Mouse (Mus musculus): ENCODE measurements around the gene Fosl2. TPM values are rescaled to one million over a fixed set of nuclear protein-coding genes. Genes with fewer than 3 reads are reported as not detected.
A peak's percentile ranks its signal among the peaks of the same experiment; 100 is the strongest.

Gene Fosl2
- polyA plus RNA-seq, 1 experiment from 2014 or later: 13.3 TPM

DNA sequence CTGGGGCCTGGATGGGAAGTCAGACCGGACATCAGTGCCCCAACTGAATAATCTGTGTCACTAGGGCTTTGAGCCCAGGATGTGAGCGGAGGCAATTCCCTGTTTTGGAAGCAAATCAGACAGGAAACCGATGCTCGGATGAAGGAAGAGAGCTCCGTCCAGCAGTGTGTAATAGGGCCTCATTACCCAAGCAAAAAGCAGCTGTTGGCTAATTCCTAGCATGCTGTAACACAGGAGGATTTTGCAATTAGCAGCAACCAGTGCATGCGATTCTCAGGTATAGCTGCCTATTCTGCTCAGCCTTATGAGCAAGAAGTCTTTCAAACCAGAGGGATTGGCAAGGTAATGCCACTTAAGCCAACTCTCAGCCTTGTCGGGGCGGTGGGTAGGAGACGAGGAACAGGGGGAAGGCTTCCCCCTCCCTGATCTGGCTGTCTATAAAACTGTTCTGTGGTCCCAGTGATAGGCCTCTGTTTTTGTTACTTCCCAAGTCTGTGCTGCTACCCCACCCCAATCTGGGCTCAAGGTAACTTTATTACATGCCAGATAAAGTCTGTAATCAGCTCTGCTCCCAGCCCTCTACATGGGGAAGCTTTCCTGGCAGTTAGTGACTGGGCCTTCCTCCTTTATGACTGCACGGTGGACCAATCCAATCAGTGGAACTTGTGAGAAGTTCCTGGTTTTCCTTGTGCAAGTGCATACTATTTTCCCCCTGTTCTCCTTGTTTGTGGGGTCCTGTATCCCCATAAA is 3.0 kb downstream of the Fosl2 start:
- H3K27ac ChIP-seq (ENCODE audit: low read length): peak overlapping the region; percentile 100
- peak overlapping the region; percentile 85 for H3K4me2 ChIP-seq (ENCODE audit: low read depth, low read length)
- H3K4me1 ChIP-seq (ENCODE audit: control insufficient read depth, insufficient read depth, low read length): peaks cover 45% of the 10 kb centered on the region
- no peaks in the 10 kb centered on the region; the same call in 1 of the 2 replicates for H3K36me3 ChIP-seq (ENCODE audit: control insufficient read depth, insufficient read depth, low read length)
- H3K27me3 ChIP-seq (ENCODE audit: control insufficient read depth, insufficient read depth, low read length): no peaks in the 10 kb centered on the region
- peak overlapping the region; percentile 95 for H3K9ac ChIP-seq (ENCODE audit: low read length)
- H3K4me3 ChIP-seq (replicated peaks; ENCODE audit: low read length): peak overlapping the region; percentile 94
- ATAC-seq (ENCODE audit: insufficient read depth, low FRiP score): no peak
- H3K9me3 ChIP-seq (replicated peaks; ENCODE audit: control insufficient read depth, low read length): no peaks in the 10 kb centered on the region
- 11% methylated on average over 10 of the region's 10 CpGs for WGBS

DNA sequence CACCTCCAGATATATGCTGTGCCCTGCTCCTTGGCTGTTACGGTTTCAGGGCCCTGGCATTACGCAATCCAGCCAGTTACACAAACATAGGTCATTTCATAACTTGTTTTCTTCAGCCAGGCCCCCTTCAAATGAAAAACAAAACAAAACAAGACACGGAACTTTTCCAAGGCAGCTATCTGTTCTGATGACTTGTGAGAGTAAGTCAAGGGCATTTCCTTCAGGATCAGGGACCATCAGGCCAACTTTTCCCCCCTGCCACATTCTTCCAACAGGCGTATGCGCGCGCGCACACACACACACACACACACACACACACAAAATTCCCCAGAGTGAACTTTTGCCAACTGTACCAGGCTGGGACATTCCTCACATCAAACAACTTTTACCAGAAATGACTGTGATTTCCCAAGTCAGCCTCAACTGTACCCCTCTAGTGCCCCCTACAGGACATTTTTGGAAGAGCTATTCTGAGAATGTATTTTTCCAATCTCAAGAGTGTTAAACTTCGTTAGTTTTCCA is 4.0 kb downstream of the Fosl2 start:
- Histone ChIP-seq H3K9me3 (replicated peaks; ENCODE audit: control insufficient read depth, low read length) (no peaks in the 10 kb centered on the region), H3K9ac (ENCODE audit: low read length) (peak overlapping the region; percentile 95), H3K27me3 (ENCODE audit: control insufficient read depth, insufficient read depth, low read length) (no peaks in the 10 kb centered on the region), H3K4me3 (replicated peaks; ENCODE audit: low read length) (peak overlapping the region; percentile 94), H3K27ac (ENCODE audit: low read length) (peak overlapping the region; percentile 100), H3K36me3 (ENCODE audit: control insufficient read depth, insufficient read depth, low read length) (no peaks in the 10 kb centered on the region; the same call in 1 of the 2 replicates), H3K4me1 (ENCODE audit: control insufficient read depth, insufficient read depth, low read length) (peaks cover 39% of the 10 kb centered on the region), H3K4me2 (ENCODE audit: low read depth, low read length) (peak overlapping the region; percentile 85)
- ATAC-seq (ENCODE audit: insufficient read depth, low FRiP score): no peak
- WGBS: 22% methylated on average over 9 of the region's 9 CpGs

DNA sequence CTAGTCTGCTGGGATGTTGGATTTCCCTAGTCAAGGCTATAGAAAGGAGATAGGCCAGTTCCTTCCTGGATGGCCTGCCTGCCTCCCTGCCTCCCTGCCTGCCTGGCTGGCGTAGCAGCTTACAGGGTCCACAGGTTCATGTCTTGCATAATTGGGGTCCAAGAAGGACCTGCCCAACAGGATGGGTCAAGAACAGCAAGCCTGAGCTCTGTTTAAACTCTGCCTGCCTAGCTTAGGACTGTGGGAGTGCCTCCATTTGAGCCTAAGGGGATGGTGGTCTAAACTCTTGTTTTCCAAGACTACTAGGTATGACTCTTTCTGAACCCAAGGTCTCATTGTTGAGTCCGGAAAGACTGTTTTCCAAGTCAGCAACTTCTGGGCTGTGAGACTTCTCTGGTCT is 6.3 kb downstream of the Fosl2 start:
- peak overlapping the region; percentile 5; the same call in 1 of the 2 replicates for H3K27ac ChIP-seq (ENCODE audit: low read length)
- peak overlapping the region; percentile 8; the same call in 1 of the 2 replicates for H3K9ac ChIP-seq (ENCODE audit: low read length)
- H3K36me3 ChIP-seq (ENCODE audit: control insufficient read depth, insufficient read depth, low read length): peaks cover 4% of the 10 kb centered on the region
- H3K4me3 ChIP-seq (replicated peaks; ENCODE audit: low read length): peak overlapping the region; percentile 9; the same call in 1 of the 2 replicates
- WGBS: 66% methylated on average over 2 of the region's 2 CpGs
- H3K4me1 ChIP-seq (ENCODE audit: control insufficient read depth, insufficient read depth, low read length): peaks cover 39% of the 10 kb centered on the region
- no peaks in the 10 kb centered on the region for H3K9me3 ChIP-seq (replicated peaks; ENCODE audit: control insufficient read depth, low read length)
- peak overlapping the region; percentile 85 for H3K4me2 ChIP-seq (ENCODE audit: low read depth, low read length)
- no peak for ATAC-seq (ENCODE audit: insufficient read depth, low FRiP score)
- H3K27me3 ChIP-seq (ENCODE audit: control insufficient read depth, insufficient read depth, low read length): no peaks in the 10 kb centered on the region

DNA sequence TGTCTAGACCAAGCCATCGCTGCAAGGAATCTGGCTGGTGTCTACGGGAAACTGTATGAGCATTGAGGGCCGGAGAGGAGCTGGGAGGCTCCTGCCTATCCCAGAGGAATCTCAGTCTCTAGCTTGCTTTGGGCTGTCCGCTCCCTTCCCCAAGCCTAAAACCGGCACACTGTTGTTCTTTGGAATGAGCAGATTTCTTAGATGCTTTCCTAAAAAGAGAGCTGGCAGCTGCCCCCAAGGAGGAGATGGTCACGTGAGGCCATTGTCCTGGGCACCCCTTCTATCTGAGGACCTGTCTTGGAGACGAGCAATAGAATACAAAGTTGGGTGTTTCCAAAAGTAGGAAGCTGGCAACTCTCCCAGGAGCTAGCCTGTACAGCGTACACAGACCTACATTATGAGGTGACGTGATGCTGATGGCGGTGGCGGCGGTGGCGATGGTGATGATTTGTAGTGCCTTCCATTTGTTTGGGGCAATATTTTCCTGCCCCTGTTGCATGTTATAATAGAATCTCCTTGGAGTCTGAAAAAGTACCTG is 7.9 kb downstream of the Fosl2 start:
- H3K4me3 ChIP-seq (replicated peaks; ENCODE audit: low read length): no peak overlapping the region
- H3K4me2 ChIP-seq (ENCODE audit: low read depth, low read length): peak overlapping the region; percentile 17; the same call in 1 of the 2 replicates
- peak overlapping the region; percentile 37; the same call in 1 of the 2 replicates for H3K9ac ChIP-seq (ENCODE audit: low read length)
- peak overlapping the region; percentile 31; the same call in 1 of the 2 replicates for H3K27ac ChIP-seq (ENCODE audit: low read length)
- ATAC-seq (ENCODE audit: insufficient read depth, low FRiP score): no peak
- peaks cover 19% of the 10 kb centered on the region for H3K36me3 ChIP-seq (ENCODE audit: control insufficient read depth, insufficient read depth, low read length)
- no peaks in the 10 kb centered on the region for H3K27me3 ChIP-seq (ENCODE audit: control insufficient read depth, insufficient read depth, low read length)
- no peaks in the 10 kb centered on the region for H3K9me3 ChIP-seq (replicated peaks; ENCODE audit: control insufficient read depth, low read length)
- peaks cover 43% of the 10 kb centered on the region for H3K4me1 ChIP-seq (ENCODE audit: control insufficient read depth, insufficient read depth, low read length)
- WGBS: 69% methylated on average over 13 of the region's 13 CpGs

DNA sequence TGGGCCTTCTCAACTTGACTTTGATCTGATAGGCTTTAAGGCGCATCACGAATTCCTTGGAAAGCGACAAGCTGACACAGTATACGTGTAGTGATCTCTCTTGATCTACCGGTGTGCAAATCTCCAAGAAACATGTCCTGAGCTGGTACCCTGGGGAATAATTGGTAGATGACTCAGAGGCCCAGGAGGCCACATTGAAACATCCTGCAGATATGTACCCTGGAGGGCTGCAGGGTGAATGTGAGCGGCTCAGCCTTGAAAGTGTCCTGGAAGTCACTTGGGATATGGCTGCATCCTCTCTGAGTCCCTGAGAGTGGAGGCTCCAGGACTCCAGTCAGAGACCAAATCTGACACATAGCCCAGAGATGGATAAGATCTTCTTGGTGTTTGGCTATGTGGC is 10.7 kb downstream of the Fosl2 start:
- Histone ChIP-seq H3K9me3 (replicated peaks; ENCODE audit: control insufficient read depth, low read length) (no peaks in the 10 kb centered on the region), H3K27ac (ENCODE audit: low read length) (no peak overlapping the region), H3K4me3 (replicated peaks; ENCODE audit: low read length) (no peak overlapping the region), H3K4me1 (ENCODE audit: control insufficient read depth, insufficient read depth, low read length) (peaks cover 26% of the 10 kb centered on the region), H3K36me3 (ENCODE audit: control insufficient read depth, insufficient read depth, low read length) (peaks cover 22% of the 10 kb centered on the region), H3K9ac (ENCODE audit: low read length) (no peak overlapping the region), H3K27me3 (ENCODE audit: control insufficient read depth, insufficient read depth, low read length) (no peaks in the 10 kb centered on the region), H3K4me2 (ENCODE audit: low read depth, low read length) (no peak overlapping the region)
- ATAC-seq (ENCODE audit: insufficient read depth, low FRiP score): no peak
- 92% methylated on average over 6 of the region's 6 CpGs for WGBS

DNA sequence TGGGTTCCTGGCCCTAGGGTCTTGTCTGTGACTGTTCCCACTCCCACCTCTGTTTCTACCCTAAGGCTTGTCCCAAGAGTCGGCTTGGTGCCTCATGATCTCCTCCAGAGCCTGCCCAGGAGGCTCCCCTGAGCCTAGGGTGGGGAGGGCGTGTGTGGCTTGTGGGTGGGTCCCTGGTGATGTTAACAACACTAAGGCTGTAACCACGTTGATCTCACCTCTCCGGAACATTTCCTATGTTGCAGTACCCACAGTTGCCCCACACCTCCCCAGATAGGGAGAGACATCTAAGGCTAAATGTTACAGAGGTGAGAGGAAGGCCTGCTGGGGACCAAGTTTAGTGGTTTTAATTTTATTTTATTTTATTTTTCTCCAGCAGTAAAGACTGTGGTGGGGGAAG is 13.0 kb downstream of the Fosl2 start:
- Histone ChIP-seq H3K36me3 (ENCODE audit: control insufficient read depth, insufficient read depth, low read length) (peaks cover 22% of the 10 kb centered on the region), H3K9ac (ENCODE audit: low read length) (no peak overlapping the region), H3K4me3 (replicated peaks; ENCODE audit: low read length) (no peak overlapping the region), H3K4me1 (ENCODE audit: control insufficient read depth, insufficient read depth, low read length) (peaks cover 5% of the 10 kb centered on the region), H3K27me3 (ENCODE audit: control insufficient read depth, insufficient read depth, low read length) (no peaks in the 10 kb centered on the region), H3K27ac (ENCODE audit: low read length) (no peak overlapping the region), H3K4me2 (ENCODE audit: low read depth, low read length) (no peak overlapping the region), H3K9me3 (replicated peaks; ENCODE audit: control insufficient read depth, low read length) (no peaks in the 10 kb centered on the region)
- ATAC-seq (ENCODE audit: insufficient read depth, low FRiP score): no peak
- WGBS: 63% methylated on average over 4 of the region's 4 CpGs

DNA sequence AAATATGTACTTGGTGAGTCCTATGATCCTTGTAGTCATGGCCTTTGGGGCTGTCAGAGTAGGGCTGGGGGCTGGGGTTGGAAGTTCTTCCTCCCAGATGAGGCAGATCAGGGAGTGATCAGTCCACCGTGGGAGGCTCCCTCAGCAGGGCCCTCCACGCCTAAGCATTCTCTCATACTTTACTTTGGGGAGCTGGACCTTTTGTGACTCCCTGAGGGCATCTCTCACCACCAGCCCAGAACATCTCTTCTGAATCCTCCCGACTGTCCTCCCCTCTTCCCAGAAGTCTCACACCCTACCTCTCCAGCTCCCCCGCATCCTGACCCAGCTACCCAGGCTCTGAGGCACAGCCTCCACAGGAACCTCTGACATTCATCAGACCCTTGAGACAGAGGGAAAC is 15.6 kb downstream of the Fosl2 start:
- no peak for ATAC-seq (ENCODE audit: insufficient read depth, low FRiP score)
- no peak overlapping the region for H3K9ac ChIP-seq (ENCODE audit: low read length)
- no peaks in the 10 kb centered on the region for H3K9me3 ChIP-seq (replicated peaks; ENCODE audit: control insufficient read depth, low read length)
- 61% methylated on average over 4 of the region's 4 CpGs for WGBS
- H3K27me3 ChIP-seq (ENCODE audit: control insufficient read depth, insufficient read depth, low read length): no peaks in the 10 kb centered on the region
- H3K27ac ChIP-seq (ENCODE audit: low read length): peak overlapping the region; percentile 17; the same call in 1 of the 2 replicates
- H3K4me2 ChIP-seq (ENCODE audit: low read depth, low read length): no peak overlapping the region
- peaks cover 34% of the 10 kb centered on the region for H3K36me3 ChIP-seq (ENCODE audit: control insufficient read depth, insufficient read depth, low read length)
- no peak overlapping the region for H3K4me3 ChIP-seq (replicated peaks; ENCODE audit: low read length)
- H3K4me1 ChIP-seq (ENCODE audit: control insufficient read depth, insufficient read depth, low read length): peaks cover 4% of the 10 kb centered on the region; the same call in 1 of the 2 replicates

DNA sequence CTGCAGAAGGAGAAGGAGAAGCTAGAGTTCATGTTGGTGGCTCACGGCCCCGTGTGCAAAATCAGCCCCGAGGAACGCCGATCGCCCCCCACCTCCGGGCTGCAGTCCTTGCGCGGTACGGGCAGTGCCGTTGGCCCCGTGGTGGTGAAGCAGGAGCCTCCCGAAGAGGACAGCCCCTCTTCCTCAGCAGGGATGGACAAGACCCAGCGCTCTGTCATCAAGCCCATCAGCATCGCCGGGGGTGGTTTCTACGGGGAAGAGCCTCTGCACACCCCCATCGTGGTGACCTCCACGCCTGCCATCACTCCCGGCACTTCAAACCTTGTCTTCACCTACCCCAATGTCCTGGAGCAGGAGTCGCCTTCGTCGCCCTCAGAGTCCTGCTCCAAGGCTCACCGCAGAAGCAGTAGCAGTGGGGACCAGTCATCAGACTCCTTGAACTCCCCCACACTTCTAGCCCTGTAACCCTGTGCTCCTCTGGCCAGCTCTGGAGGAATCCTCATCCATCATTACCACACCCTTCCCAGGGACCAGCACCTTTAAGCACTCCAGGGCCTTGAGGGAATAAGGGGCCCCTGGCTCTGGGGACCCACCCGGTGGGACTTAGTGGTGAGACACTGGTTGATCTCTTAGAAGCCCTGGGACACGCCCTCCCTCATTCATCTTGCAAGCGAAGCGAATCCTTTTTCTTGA is 17.3 kb downstream of the Fosl2 start:
- Histone ChIP-seq H3K4me2 (ENCODE audit: low read depth, low read length) (no peak overlapping the region), H3K27ac (ENCODE audit: low read length) (no peak overlapping the region), H3K4me3 (replicated peaks; ENCODE audit: low read length) (no peak overlapping the region), H3K27me3 (ENCODE audit: control insufficient read depth, insufficient read depth, low read length) (no peaks in the 10 kb centered on the region), H3K9ac (ENCODE audit: low read length) (no peak overlapping the region), H3K9me3 (replicated peaks; ENCODE audit: control insufficient read depth, low read length) (no peaks in the 10 kb centered on the region), H3K4me1 (ENCODE audit: control insufficient read depth, insufficient read depth, low read length) (peaks cover 4% of the 10 kb centered on the region; the same call in 1 of the 2 replicates), H3K36me3 (ENCODE audit: control insufficient read depth, insufficient read depth, low read length) (peaks cover 21% of the 10 kb centered on the region)
- no peak for ATAC-seq (ENCODE audit: insufficient read depth, low FRiP score)
- WGBS: 66% methylated on average over 28 of the region's 28 CpGs

DNA sequence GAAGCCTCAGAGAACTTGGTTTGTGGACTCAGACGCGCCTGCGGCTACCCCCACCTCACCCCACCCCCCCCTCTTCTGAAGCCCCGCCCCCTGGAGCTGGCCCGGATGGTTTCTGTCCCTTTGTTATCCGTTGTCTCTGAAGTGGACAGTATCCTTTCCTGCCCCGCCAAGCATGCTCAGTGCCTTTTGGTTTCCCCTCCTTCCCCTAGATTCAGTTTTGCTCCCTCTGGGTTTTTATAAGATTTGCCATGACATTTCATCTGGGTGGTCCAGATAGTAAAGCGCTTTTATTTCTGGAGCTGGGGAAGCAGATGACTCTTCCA is 17.8 kb downstream of the Fosl2 start:
- Histone ChIP-seq H3K9me3 (replicated peaks; ENCODE audit: control insufficient read depth, low read length) (no peaks in the 10 kb centered on the region), H3K4me3 (replicated peaks; ENCODE audit: low read length) (no peak overlapping the region), H3K27me3 (ENCODE audit: control insufficient read depth, insufficient read depth, low read length) (no peaks in the 10 kb centered on the region), H3K9ac (ENCODE audit: low read length) (no peak overlapping the region), H3K27ac (ENCODE audit: low read length) (no peak overlapping the region), H3K4me2 (ENCODE audit: low read depth, low read length) (no peak overlapping the region), H3K36me3 (ENCODE audit: control insufficient read depth, insufficient read depth, low read length) (peaks cover 16% of the 10 kb centered on the region; the same call in 1 of the 2 replicates), H3K4me1 (ENCODE audit: control insufficient read depth, insufficient read depth, low read length) (no peaks in the 10 kb centered on the region; the same call in 1 of the 2 replicates)
- WGBS: 44% methylated on average over 8 of the region's 8 CpGs
- ATAC-seq (ENCODE audit: insufficient read depth, low FRiP score): 0 out of 2 replicates have a peak, but pooled peaks have one; percentile 23
